Mouse (Mus musculus): ENCODE results near the gene Aifm2. TPM values are rescaled to one million over a fixed set of nuclear protein-coding genes. Genes with fewer than 3 reads are reported as not detected.
A peak's percentile ranks its signal among the peaks of the same experiment; 100 is the strongest.

The Aifm2 gene
- total RNA-seq, 1 experiment: 13.4 TPM

- DNase-seq (ENCODE audit: low read depth, low spot score): no peak
- H3K9ac ChIP-seq (ENCODE audit: insufficient read depth, low read depth, low read length, poor library complexity, severe bottlenecking): no peak overlapping the region
- no peak overlapping the region for H3K4me3 ChIP-seq (ENCODE audit: insufficient read depth in 1 of 2, low read depth in 1 of 2, low read length in 2 of 2, poor library complexity in 1 of 2, severe bottlenecking in 1 of 2)
- no peaks in the 10 kb centered on the region for H3K9me3 ChIP-seq (ENCODE audit: control insufficient read depth, insufficient read depth, low read depth, low read length)
- no peak overlapping the region for H3K27ac ChIP-seq (ENCODE audit: insufficient read depth, low read depth, low read length, poor library complexity, severe bottlenecking)
- TF ChIP-seq MAFK (IDR thresholded peaks at IDR 0.05; ENCODE audit: insufficient read depth, low read depth, low read length): no peak
- no peak for TF ChIP-seq ZC3H11A (IDR thresholded peaks at IDR 0.05; ENCODE audit: borderline replicate concordance, low read depth, low read length)
- no peak for TF ChIP-seq HCFC1 (IDR thresholded peaks at IDR 0.05; ENCODE audit: borderline replicate concordance, insufficient read depth, low read length)
- no peak for TF ChIP-seq ZNF384 (IDR thresholded peaks at IDR 0.05; ENCODE audit: low read depth, low read length)
- TF ChIP-seq CHD2 (IDR thresholded peaks at IDR 0.05; ENCODE audit: low read depth, low read length): no peak
- peaks cover 0 to 2% of the 10 kb centered on the region in 2 experiments; a peak in 3 of 4 replicates for H3K4me1 ChIP-seq (ENCODE audit: control insufficient read depth in 2 of 2, insufficient read depth in 2 of 2, low read length in 2 of 2, poor library complexity in 1 of 2)
- in situ Hi-C loops (cut with MboI; ENCODE audit: low sequenced_read_pairs in 2 of 2, unreplicated experiment in 2 of 2): no loop called here
- H3K36me3 ChIP-seq (ENCODE audit: control insufficient read depth, insufficient read depth, low read length, poor library complexity, severe bottlenecking): peaks cover 39% of the 10 kb centered on the region
These were observed 44.3 kb upstream of the Aifm2 start for GRCm38 (mm10) chr10:61670758-61671157.

GRCm38 (mm10) chr10:61675935-61676334, 39.1 kb upstream of the Aifm2 start:
- no peak overlapping the region for H3K4me3 ChIP-seq (ENCODE audit: insufficient read depth in 1 of 2, low read depth in 1 of 2, low read length in 2 of 2, poor library complexity in 1 of 2, severe bottlenecking in 1 of 2)
- H3K9me3 ChIP-seq (ENCODE audit: control insufficient read depth, insufficient read depth, low read depth, low read length): no peaks in the 10 kb centered on the region
- in situ Hi-C loops (cut with MboI; ENCODE audit: low sequenced_read_pairs in 2 of 2, unreplicated experiment in 2 of 2): no loop called here

GRCm38 (mm10) chr10:61679545-61679944, 35.5 kb upstream of the Aifm2 start:
- Histone ChIP-seq H3K4me3 (ENCODE audit: insufficient read depth in 1 of 2, low read depth in 1 of 2, low read length in 2 of 2, poor library complexity in 1 of 2, severe bottlenecking in 1 of 2) (peak overlapping the region; percentile 47 to 99), H3K4me1 (ENCODE audit: control insufficient read depth in 2 of 2, insufficient read depth in 2 of 2, low read length in 2 of 2, poor library complexity in 1 of 2) (peaks cover 3 to 4% of the 10 kb centered on the region in 2 experiments; a peak in 3 of 4 replicates), H3K9ac (ENCODE audit: insufficient read depth, low read depth, low read length, poor library complexity, severe bottlenecking) (peak overlapping the region; percentile 67; the same call in 1 of the 2 replicates), H3K9me3 (ENCODE audit: control insufficient read depth, insufficient read depth, low read depth, low read length) (no peaks in the 10 kb centered on the region), H3K27ac (ENCODE audit: insufficient read depth, low read depth, low read length, poor library complexity, severe bottlenecking) (no peak overlapping the region), H3K36me3 (ENCODE audit: control insufficient read depth, insufficient read depth, low read length, poor library complexity, severe bottlenecking) (peaks cover 6% of the 10 kb centered on the region; the same call in 1 of the 2 replicates)
- TF ChIP-seq HCFC1 (IDR thresholded peaks at IDR 0.05; ENCODE audit: borderline replicate concordance, insufficient read depth, low read length) (no peak), CHD2 (IDR thresholded peaks at IDR 0.05; ENCODE audit: low read depth, low read length) (no peak), MAFK (IDR thresholded peaks at IDR 0.05; ENCODE audit: insufficient read depth, low read depth, low read length) (no peak), ZNF384 (IDR thresholded peaks at IDR 0.05; ENCODE audit: low read depth, low read length) (no peak), ZC3H11A (IDR thresholded peaks at IDR 0.05; ENCODE audit: borderline replicate concordance, low read depth, low read length) (no peak)
- in situ Hi-C loops (cut with MboI; ENCODE audit: low sequenced_read_pairs in 2 of 2, unreplicated experiment in 2 of 2): no loop called here
- no peak for DNase-seq (ENCODE audit: low read depth, low spot score)

More at GRCm38 (mm10) chr10:61675935-61676334, 39.1 kb upstream of the Aifm2 start:
- DNase-seq (ENCODE audit: low read depth, low spot score): no peak
- TF ChIP-seq CHD2 (IDR thresholded peaks at IDR 0.05; ENCODE audit: low read depth, low read length) (no peak), ZNF384 (IDR thresholded peaks at IDR 0.05; ENCODE audit: low read depth, low read length) (no peak), HCFC1 (IDR thresholded peaks at IDR 0.05; ENCODE audit: borderline replicate concordance, insufficient read depth, low read length) (no peak), ZC3H11A (IDR thresholded peaks at IDR 0.05; ENCODE audit: borderline replicate concordance, low read depth, low read length) (no peak), MAFK (IDR thresholded peaks at IDR 0.05; ENCODE audit: insufficient read depth, low read depth, low read length) (no peak)
- H3K9ac ChIP-seq (ENCODE audit: insufficient read depth, low read depth, low read length, poor library complexity, severe bottlenecking): no peak overlapping the region
- peaks cover 0 to under 1% of the 10 kb centered on the region in 2 experiments; a peak in 1 of 4 replicates for H3K4me1 ChIP-seq (ENCODE audit: control insufficient read depth in 2 of 2, insufficient read depth in 2 of 2, low read length in 2 of 2, poor library complexity in 1 of 2)
- peaks cover 22% of the 10 kb centered on the region for H3K36me3 ChIP-seq (ENCODE audit: control insufficient read depth, insufficient read depth, low read length, poor library complexity, severe bottlenecking)
- H3K27ac ChIP-seq (ENCODE audit: insufficient read depth, low read depth, low read length, poor library complexity, severe bottlenecking): no peak overlapping the region

GRCm38 (mm10) chr10:61680015-61680913, 34.8 kb upstream of the Aifm2 start, which contains the start of gene Sar1a:
Gene Sar1a, plus strand, starts transcription at chr10:61680299.
- DNase-seq (ENCODE audit: low read depth, low spot score): peak; percentile 94
- Histone ChIP-seq H3K27ac (ENCODE audit: insufficient read depth, low read depth, low read length, poor library complexity, severe bottlenecking) (peak within 1 kb of the TSS; percentile 62; the same call in 1 of the 2 replicates), H3K4me3 (ENCODE audit: insufficient read depth in 1 of 2, low read depth in 1 of 2, low read length in 2 of 2, poor library complexity in 1 of 2, severe bottlenecking in 1 of 2) (peak within 1 kb of the TSS; percentile 99 to 100), H3K36me3 (ENCODE audit: control insufficient read depth, insufficient read depth, low read length, poor library complexity, severe bottlenecking) (peaks cover 3% of the 10 kb centered on the region), H3K9ac (ENCODE audit: insufficient read depth, low read depth, low read length, poor library complexity, severe bottlenecking) (peak within 1 kb of the TSS; percentile 94), H3K4me1 (ENCODE audit: control insufficient read depth in 2 of 2, insufficient read depth in 2 of 2, low read length in 2 of 2, poor library complexity in 1 of 2) (peaks cover 3 to 4% of the 10 kb centered on the region in 2 experiments; a peak in 3 of 4 replicates), H3K9me3 (ENCODE audit: control insufficient read depth, insufficient read depth, low read depth, low read length) (no peaks in the 10 kb centered on the region)
- TF ChIP-seq HCFC1 (IDR thresholded peaks at IDR 0.05; ENCODE audit: borderline replicate concordance, insufficient read depth, low read length) (no peak; the same call in 1 of the 2 replicates), ZNF384 (IDR thresholded peaks at IDR 0.05; ENCODE audit: low read depth, low read length) (no peak), ZC3H11A (IDR thresholded peaks at IDR 0.05; ENCODE audit: borderline replicate concordance, low read depth, low read length) (no peak), CHD2 (IDR thresholded peaks at IDR 0.05; ENCODE audit: low read depth, low read length) (no peak), MAFK (IDR thresholded peaks at IDR 0.05; ENCODE audit: insufficient read depth, low read depth, low read length) (no peak)
- in situ Hi-C loops (cut with MboI; ENCODE audit: low sequenced_read_pairs in 2 of 2, unreplicated experiment in 2 of 2): no loop called here

All from ES-E14 (cell line).